ENCODE assay signal across 8 mouse cellular contexts in genomic region chr7:101969694-101970428, GRCm38 (mm10). TPM values are rescaled to one million over a fixed set of nuclear protein-coding genes. Genes with fewer than 3 reads are reported as not detected.
DNase-seq lines count a peak whose midpoint lies in the region; ATAC-seq lines count a peak whose summit lies in the region.

No protein-coding gene starts in this region.

- peak overlapping the region; percentile 94 for H3K9ac ChIP-seq in heart, embryonic 13.5 days
- H3K9ac ChIP-seq in liver, embryonic 12.5 days: peak overlapping the region; percentile 81

- no peaks in the 10 kb centered on the region for H3K36me3 ChIP-seq in heart, embryonic 13.5 days
- H3K36me3 ChIP-seq in liver, embryonic 12.5 days: peaks cover 3% of the 10 kb centered on the region; the same call in 1 of the 2 replicates
- H3K36me3 ChIP-seq in splenic B cell, adult 2 months (ENCODE audit: control insufficient read depth, insufficient read depth, low read length, poor library complexity, severe bottlenecking): no peaks in the 10 kb centered on the region

- H3K27me3 ChIP-seq in heart, embryonic 13.5 days (replicated peaks): no peaks in the 10 kb centered on the region
- no peaks in the 10 kb centered on the region for H3K27me3 ChIP-seq in liver, embryonic 12.5 days (replicated peaks)
- H3K27me3 ChIP-seq in splenic B cell, adult 2 months (ENCODE audit: control insufficient read depth, insufficient read depth, low read length, poor library complexity, severe bottlenecking): no peaks in the 10 kb centered on the region

- peak overlapping the region; percentile 95 for H3K27ac ChIP-seq in brown adipose tissue, adult 24 weeks (replicated peaks; ENCODE audit: low read depth, low read length)
- H3K27ac ChIP-seq in heart, embryonic 13.5 days (replicated peaks): peak overlapping the region; percentile 100
- H3K27ac ChIP-seq in liver, embryonic 12.5 days: peak overlapping the region; percentile 87

- ATAC-seq in erythroid progenitor cell, adult 5-6 weeks (replicated peaks; ENCODE audit: low FRiP score, poor library complexity, severe bottlenecking): peak; percentile 60
- peak; percentile 74 for ATAC-seq in heart, embryonic 13.5 days (ENCODE audit: extremely low read depth, insufficient number of reproducible peaks, low FRiP score, low TSS enrichment)
- ATAC-seq in liver, embryonic 12.5 days: peak; percentile 86

- DNase-seq in CD4-positive, CD25-positive, alpha-beta regulatory T cell, adult 2 months (ENCODE audit: low read depth, low spot score): peak; percentile 89
- peak; percentile 94 for DNase-seq in kidney, postnatal 10 days
- DNase-seq in naive thymus-derived CD4-positive, alpha-beta T cell, adult 2 months (ENCODE audit: low read depth): peak; percentile 86
- peak; percentile 77 for DNase-seq in splenic B cell, adult 2 months (ENCODE audit: low read depth, low spot score)

- peak overlapping the region; percentile 91 for H3K4me2 ChIP-seq in heart, embryonic 13.5 days
- H3K4me2 ChIP-seq in liver, embryonic 12.5 days: peak overlapping the region; percentile 91

- H3K4me3 ChIP-seq in brown adipose tissue, adult 24 weeks (ENCODE audit: insufficient read depth, low read depth, low read length): peak overlapping the region; percentile 92
- H3K4me3 ChIP-seq in heart, embryonic 13.5 days: peak overlapping the region; percentile 75
- H3K4me3 ChIP-seq in liver, embryonic 12.5 days: peak overlapping the region; percentile 69

- 1% methylated on average over 47 of the region's 53 CpGs for WGBS in heart, embryonic 13.5 days
- WGBS in liver, embryonic 12.5 days (ENCODE audit: insufficient replicate concordance): under 1% methylated on average over 53 of the region's 53 CpGs

- no peaks in the 10 kb centered on the region for H3K9me3 ChIP-seq in heart, embryonic 13.5 days
- H3K9me3 ChIP-seq in liver, embryonic 12.5 days (replicated peaks): no peaks in the 10 kb centered on the region

- H3K4me1 ChIP-seq in brown adipose tissue, adult 24 weeks (ENCODE audit: control insufficient read depth, insufficient read depth, insufficient read length, low read length): peaks cover 17% of the 10 kb centered on the region
- peaks cover 83% of the 10 kb centered on the region for H3K4me1 ChIP-seq in heart, embryonic 13.5 days
- peaks cover 92% of the 10 kb centered on the region for H3K4me1 ChIP-seq in liver, embryonic 12.5 days

RNA-seq across cellular contexts. Expression of gene Numa1, which starts 36.0 kb away (rescaled TPM):
- 55.8 and 74.0 TPM in 2 replicates for polyA plus RNA-seq in brown adipose tissue, adult 24 weeks (2012; ENCODE audit: insufficient read depth, insufficient read length, missing spikeins)
- total RNA-seq in erythroid progenitor cell, adult 5-6 weeks (2015; ENCODE audit: low replicate concordance): 177 and 218 TPM in 2 replicates
- total RNA-seq in erythroid progenitor cell, adult 5-6 weeks (2017; ENCODE audit: low replicate concordance): 324 and 405 TPM in 2 replicates
- 39.7 and 41.7 TPM in 2 replicates for polyA plus RNA-seq in heart, embryonic 13.5 days (2015; fragmentation: Nextera tagmentation; extraction: Ambion mirVana)
- polyA plus RNA-seq in liver, embryonic 12.5 days (2016; fragmentation: Nextera tagmentation; extraction: Ambion mirVana): 48.7 and 53.0 TPM in 2 replicates

RNA-seq across cellular contexts. Expression of gene Lrrc51, which starts 36.2 kb away (rescaled TPM):
- polyA plus RNA-seq in brown adipose tissue, adult 24 weeks (2012; ENCODE audit: insufficient read depth, insufficient read length, missing spikeins): 9.6 and 25.0 TPM in 2 replicates
- 6.1 TPM in 1 of 2 replicates, not detected in the other for total RNA-seq in erythroid progenitor cell, adult 5-6 weeks (2015; ENCODE audit: low replicate concordance)
- 4.6 TPM in 1 of 2 replicates, not detected in the other for total RNA-seq in erythroid progenitor cell, adult 5-6 weeks (2017; ENCODE audit: low replicate concordance)
- 4.1 and 5.1 TPM in 2 replicates for polyA plus RNA-seq in heart, embryonic 13.5 days (2015; fragmentation: Nextera tagmentation; extraction: Ambion mirVana)
- polyA plus RNA-seq in liver, embryonic 12.5 days (2016; fragmentation: Nextera tagmentation; extraction: Ambion mirVana): 2.8 and 3.6 TPM in 2 replicates

RNA-seq across cellular contexts. Expression of gene Il18bp, which starts 48.6 kb away (rescaled TPM):
- polyA plus RNA-seq in brown adipose tissue, adult 24 weeks (2012; ENCODE audit: insufficient read depth, insufficient read length, missing spikeins): 9.8 and 12.0 TPM in 2 replicates
- 10.1 and 23.5 TPM in 2 replicates for total RNA-seq in erythroid progenitor cell, adult 5-6 weeks (2015; ENCODE audit: low replicate concordance)
- total RNA-seq in erythroid progenitor cell, adult 5-6 weeks (2017; ENCODE audit: low replicate concordance): 3.7 and 10.2 TPM in 2 replicates
- polyA plus RNA-seq in heart, embryonic 13.5 days (2015; fragmentation: Nextera tagmentation; extraction: Ambion mirVana): 1.5 and 1.9 TPM in 2 replicates
- 4.5 and 4.9 TPM in 2 replicates for polyA plus RNA-seq in liver, embryonic 12.5 days (2016; fragmentation: Nextera tagmentation; extraction: Ambion mirVana)

Comparison
In these comparisons a context has a peak if more than half of its experiments do, and no peak if none do; other contexts are left out.
1. Peak in every context shown above with its lines: DNase-seq, ATAC-seq, H3K4me3 ChIP-seq and H3K27ac ChIP-seq.